Mouse (Mus musculus) G1E (cell line): Measurements from ENCODE around the gene Aars2. TPM values are rescaled to one million over a fixed set of nuclear protein-coding genes. Genes with fewer than 3 reads are reported as not detected.

Source experiments
- ATAC-seq: 2 replicates; pipeline ENCODE4 v1.8.0; 2016; ENCODE audit warnings: mild to moderate bottlenecking; ENCODE audit not compliant: insufficient number of reproducible peaks, poor library complexity, low FRiP score, severe bottlenecking; ENCODE audit errors: extremely low read depth
- DNase-seq: peaks from one replicate; pipeline ENCODE4 v3.0.0; 2012; ENCODE audit warnings: low spot score
- H3K27me3 ChIP-seq: 2 replicates; pipeline ENCODE4 v1.6.1; 2012; ENCODE audit warnings: mild to moderate bottlenecking, low read length, inconsistent platforms; ENCODE audit not compliant: insufficient read depth
- H3K36me3 ChIP-seq: replicated peaks from 2 replicates; pipeline ENCODE3; 2012; ENCODE audit warnings: mild to moderate bottlenecking, inconsistent platforms
- H3K4me1 ChIP-seq: 2 replicates; pipeline ENCODE4 v1.6.1; 2012; ENCODE audit warnings: low read depth, low read length, inconsistent platforms, mixed read lengths; ENCODE audit not compliant: insufficient read depth
- H3K4me3 ChIP-seq: 2 replicates; pipeline ENCODE4 v1.5.1; 2012; ENCODE audit warnings: low read depth, mild to moderate bottlenecking, inconsistent platforms, low read length, moderate library complexity, mixed read lengths
- H3K9me3 ChIP-seq: replicated peaks from 2 replicates; pipeline ENCODE4 v1.6.1; 2012; ENCODE audit warnings: inconsistent platforms
- CTCF ChIP-seq: IDR thresholded peaks from 2 replicates; pipeline ENCODE4 v1.5.1; 2012; ENCODE audit warnings: low read depth, low read length, inconsistent platforms, mixed read lengths
- GATA1 ChIP-seq: IDR thresholded peaks from 2 replicates; pipeline ENCODE4 v1.6.1; 2012; ENCODE audit warnings: borderline replicate concordance, low read length, inconsistent platforms, mixed read lengths
- GATA2 ChIP-seq: IDR thresholded peaks from 2 replicates; pipeline ENCODE4 v1.6.1; 2012; ENCODE audit warnings: low read depth, low read length, inconsistent platforms, borderline replicate concordance
- POLR2AphosphoS5 ChIP-seq: IDR thresholded peaks from 2 replicates; pipeline ENCODE4 v1.6.1; 2012; ENCODE audit warnings: low read depth, low read length, inconsistent platforms; ENCODE audit not compliant: insufficient replicate concordance
- TAL1 ChIP-seq: conservative IDR thresholded peaks from 2 replicates; pipeline ENCODE4 v1.6.1; 2012; ENCODE audit warnings: low read depth, low read length, inconsistent platforms, mixed read lengths
- polyA plus RNA-seq: library from polyadenylated mRNA; stranded (reverse); fragments of >175 nt; gene quantifications from 2 replicates; pipeline ENCODE4 v1.2.3, GENCODE M21; 2012
- total RNA-seq, 2 experiments: library from RNA; stranded (forward) in 1 of 2; stranded (reverse) in 1 of 2; fragments of 200-1000 nt in 1 of 2; fragments of >200 nt in 1 of 2; fragmentation: Nextera tagmentation in 1 of 2; gene quantifications; 2 replicates each; pipeline ENCODE4 v1.2.3; 2014 to 2017

Aars2 gene
- total and polyA plus RNA-seq, 3 experiments: 6.8 to 34.7 (median 8.7) TPM

DNA sequence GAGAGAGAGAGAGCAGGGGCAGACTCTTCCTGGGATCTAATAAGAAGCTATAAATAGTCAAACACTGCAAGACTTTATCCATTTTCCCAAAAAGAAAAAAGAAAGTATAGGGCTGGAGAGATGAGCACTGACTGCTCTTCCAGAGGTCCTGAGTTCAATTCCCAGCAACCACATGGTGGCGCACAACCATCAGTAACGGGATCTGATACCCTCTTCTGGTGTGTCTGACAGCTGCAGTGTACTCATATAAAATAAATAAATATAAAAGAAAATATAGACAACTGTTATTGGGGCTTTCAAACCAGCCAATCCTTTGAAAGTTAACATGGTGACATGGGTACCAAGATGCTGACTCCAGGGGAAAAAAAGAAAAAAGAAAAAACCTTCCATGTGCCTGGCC lies 26.2 kb upstream of the Aars2 start:
- H3K27me3 ChIP-seq: peaks cover 22% of the 10 kb centered on the region

DNA sequence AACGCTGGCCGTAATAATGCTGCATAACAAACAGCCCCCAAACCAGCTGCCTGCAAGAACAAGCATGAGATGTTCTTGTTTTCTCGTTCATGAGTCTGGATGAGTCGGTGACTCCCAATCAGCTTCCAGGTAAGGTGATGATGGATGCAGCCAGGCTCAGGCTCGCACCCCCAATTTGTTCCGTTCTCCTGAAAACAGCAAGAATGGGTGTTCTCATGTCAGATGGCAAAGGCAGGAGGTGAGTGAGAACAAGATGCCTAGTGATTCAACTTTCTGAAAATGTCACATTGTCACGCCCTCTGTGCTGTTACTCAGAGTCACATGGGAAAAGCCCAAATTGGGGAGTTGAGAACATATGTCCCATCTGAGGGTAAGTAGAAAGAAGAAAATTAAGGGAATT lies 21.1 kb upstream of the Aars2 start:
- Histone ChIP-seq H3K27me3 (peaks cover 20% of the 10 kb centered on the region), H3K4me3 (no peak overlapping the region), H3K9me3 (no peaks in the 10 kb centered on the region), H3K4me1 (peaks cover 2% of the 10 kb centered on the region), H3K36me3 (no peaks in the 10 kb centered on the region)
- DNase-seq (no peak), ATAC-seq (no peak)
- TF ChIP-seq TAL1 (no peak), POLR2AphosphoS5 (no peak), GATA1 (no peak), GATA2 (no peak), CTCF (no peak)

More for the DNA sequence above, 26.2 kb upstream of the Aars2 start:
- no peaks in the 10 kb centered on the region for H3K36me3 ChIP-seq
- TF ChIP-seq CTCF: no peak
- TF ChIP-seq GATA1: no peak
- no peak for TF ChIP-seq TAL1
- no peak for TF ChIP-seq GATA2
- TF ChIP-seq POLR2AphosphoS5: no peak
- DNase-seq (no peak), ATAC-seq (no peak)
- no peaks in the 10 kb centered on the region for H3K9me3 ChIP-seq
- H3K4me1 ChIP-seq: peaks cover 10% of the 10 kb centered on the region
- H3K4me3 ChIP-seq: no peak overlapping the region

GRCm38 (mm10) chr17:45487216-45487615 lies 19.4 kb upstream of the Aars2 start:
- no peaks in the 10 kb centered on the region for H3K36me3 ChIP-seq
- DNase-seq (no peak), ATAC-seq (no peak)
- H3K27me3 ChIP-seq: peaks cover 12% of the 10 kb centered on the region
- H3K9me3 ChIP-seq: no peaks in the 10 kb centered on the region
- no peak for TF ChIP-seq TAL1
- no peak for TF ChIP-seq GATA2
- TF ChIP-seq CTCF: no peak
- no peak for TF ChIP-seq GATA1
- no peak for TF ChIP-seq POLR2AphosphoS5
- H3K4me3 ChIP-seq: no peak overlapping the region
- H3K4me1 ChIP-seq: no peaks in the 10 kb centered on the region

DNA sequence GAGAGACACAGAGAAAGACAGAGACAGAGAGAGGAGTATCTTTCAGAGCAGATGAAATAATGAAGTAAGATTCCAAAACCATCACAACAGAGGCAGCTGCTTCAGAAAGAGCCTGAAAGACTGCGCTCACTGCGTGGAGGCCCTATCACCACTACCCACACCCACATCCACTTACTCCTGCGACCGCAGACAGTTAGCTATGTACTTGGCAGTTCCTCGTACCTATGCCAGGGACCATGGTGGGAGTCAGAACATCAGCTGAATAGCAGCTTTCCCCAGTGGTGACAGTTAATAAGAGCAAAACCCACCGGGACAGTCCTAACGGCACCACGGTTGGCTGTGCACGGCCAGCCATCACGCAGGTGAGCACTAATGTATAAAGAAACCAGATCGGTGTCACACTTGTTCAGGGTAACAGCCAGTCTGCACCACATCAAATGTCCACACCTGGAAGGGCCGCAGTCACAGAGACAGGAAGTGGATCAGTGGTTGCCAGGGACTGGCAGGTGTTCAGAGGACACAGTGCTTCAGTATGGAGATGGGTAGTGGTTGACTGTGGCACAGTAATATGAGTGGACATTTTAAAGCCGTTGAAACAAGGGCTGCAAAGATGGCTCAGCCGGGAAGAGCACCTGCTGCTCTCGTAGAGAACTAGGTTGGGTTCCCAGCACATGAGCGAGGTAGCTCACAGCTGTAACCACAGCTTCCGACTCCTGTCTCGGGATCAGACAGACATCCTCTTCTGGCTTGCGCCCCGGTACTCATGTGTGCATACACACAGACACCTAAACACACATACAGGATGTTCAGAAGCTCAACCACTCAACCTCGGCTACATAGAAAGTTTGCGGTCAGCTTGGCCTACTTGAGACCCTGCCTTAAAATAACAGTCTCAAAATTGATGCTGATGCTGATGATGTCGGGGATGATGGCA lies 18.1 kb upstream of the Aars2 start:
- no peaks in the 10 kb centered on the region for H3K36me3 ChIP-seq
- no peaks in the 10 kb centered on the region for H3K4me1 ChIP-seq
- H3K9me3 ChIP-seq: no peaks in the 10 kb centered on the region
- peaks cover 21% of the 10 kb centered on the region for H3K27me3 ChIP-seq
- no peak for DNase-seq
- TF ChIP-seq POLR2AphosphoS5: no peak
- no peak for ATAC-seq
- no peak overlapping the region for H3K4me3 ChIP-seq

DNA sequence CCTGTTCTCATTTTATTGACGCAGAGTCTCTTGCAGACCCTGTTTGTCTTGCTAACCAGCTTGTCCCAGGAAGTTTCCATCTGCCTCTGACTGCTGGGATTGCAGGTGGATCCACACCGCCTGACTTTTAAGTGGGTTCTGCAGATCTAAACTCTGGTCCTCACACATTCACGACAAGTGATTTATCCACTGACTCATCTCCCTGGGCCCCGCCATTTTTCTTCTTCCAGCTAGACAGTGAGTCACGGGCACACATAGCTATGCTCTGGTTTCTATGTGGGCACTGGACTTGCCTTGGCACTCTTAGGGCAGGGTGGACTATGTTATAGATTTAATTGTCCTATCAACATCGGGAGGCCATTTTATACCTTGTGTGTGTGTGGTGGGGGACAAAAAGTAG lies 16.9 kb upstream of the Aars2 start:
- no peaks in the 10 kb centered on the region for H3K9me3 ChIP-seq
- H3K27me3 ChIP-seq: peaks cover 25% of the 10 kb centered on the region
- no peak overlapping the region for H3K4me3 ChIP-seq
- ATAC-seq (no peak), DNase-seq (no peak)
- no peak for TF ChIP-seq CTCF
- TF ChIP-seq TAL1: no peak
- TF ChIP-seq GATA1: no peak
- no peak for TF ChIP-seq POLR2AphosphoS5
- TF ChIP-seq GATA2: no peak
- no peaks in the 10 kb centered on the region for H3K36me3 ChIP-seq
- no peaks in the 10 kb centered on the region for H3K4me1 ChIP-seq

GRCm38 (mm10) chr17:45490532-45491154 lies 16.0 kb upstream of the Aars2 start:
- H3K4me1 ChIP-seq: no peaks in the 10 kb centered on the region
- no peaks in the 10 kb centered on the region for H3K9me3 ChIP-seq
- H3K4me3 ChIP-seq: no peak overlapping the region
- no peak for TF ChIP-seq GATA2
- TF ChIP-seq CTCF: no peak
- TF ChIP-seq GATA1: no peak
- TF ChIP-seq POLR2AphosphoS5: no peak
- H3K36me3 ChIP-seq: no peaks in the 10 kb centered on the region
- H3K27me3 ChIP-seq: peaks cover 31% of the 10 kb centered on the region
- DNase-seq: no peak
- ATAC-seq: no peak
